Mouse (Mus musculus) adrenal gland, adult 2 months (tissue): Measurements from ENCODE around the gene Tmed10. TPM values are rescaled to one million over a fixed set of nuclear protein-coding genes. Genes with fewer than 3 reads are reported as not detected.

ENCODE experiments used
- DNase-seq: peaks from one replicate; pipeline ENCODE4 v3.0.0; 2021
- polyA plus RNA-seq: library from polyadenylated mRNA; depleted of rRNA; stranded (reverse); fragments of >200 nt; gene quantifications from 2 replicates; pipeline ENCODE4 v1.2.3, GENCODE M21; 2012
- total RNA-seq, 2 experiments: library from RNA; stranded (reverse); gene quantifications; 2 replicates each; pipeline ENCODE4 v1.2.3; 2021

Tmed10 gene
- total and polyA plus RNA-seq, 3 experiments: 299 to 433 (median 348) TPM

GRCm38 (mm10) chr12:85378271-85378670 is 3.6 kb upstream of the Tmed10 start:
- DNase-seq: no peak

GRCm38 (mm10) chr12:85373591-85374560 is 771 bp downstream of the Tmed10 start:
- peak; percentile 90 for DNase-seq

- DNase-seq: no peak
These were observed 2.5 kb downstream of the Tmed10 start for GRCm38 (mm10) chr12:85372068-85372665.

GRCm38 (mm10) chr12:85368441-85369063 is 6.1 kb downstream of the Tmed10 start:
- no peak for DNase-seq

DNA sequence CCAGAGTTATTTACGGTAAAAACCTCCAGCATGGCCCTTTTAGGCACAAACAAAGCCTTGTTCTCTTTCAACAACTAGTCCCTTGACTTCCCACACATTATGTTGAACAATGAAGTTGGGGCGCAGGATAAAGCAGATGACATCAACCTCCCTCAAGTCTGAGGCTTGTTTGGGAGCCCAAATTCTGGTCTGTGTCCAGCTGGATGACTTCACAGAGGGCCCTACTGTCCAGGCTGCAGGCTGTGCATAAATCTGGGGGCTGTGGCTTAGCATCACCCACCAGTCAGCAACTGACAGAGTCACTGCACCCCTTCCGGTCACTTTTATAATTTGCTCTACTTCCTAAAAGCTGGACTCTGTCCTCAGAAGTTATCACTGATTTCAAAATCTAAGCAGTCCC is 8.4 kb downstream of the Tmed10 start:
- DNase-seq: no peak

- no peak for DNase-seq
These were observed 12.1 kb downstream of the Tmed10 start for GRCm38 (mm10) chr12:85362510-85362909.

DNA sequence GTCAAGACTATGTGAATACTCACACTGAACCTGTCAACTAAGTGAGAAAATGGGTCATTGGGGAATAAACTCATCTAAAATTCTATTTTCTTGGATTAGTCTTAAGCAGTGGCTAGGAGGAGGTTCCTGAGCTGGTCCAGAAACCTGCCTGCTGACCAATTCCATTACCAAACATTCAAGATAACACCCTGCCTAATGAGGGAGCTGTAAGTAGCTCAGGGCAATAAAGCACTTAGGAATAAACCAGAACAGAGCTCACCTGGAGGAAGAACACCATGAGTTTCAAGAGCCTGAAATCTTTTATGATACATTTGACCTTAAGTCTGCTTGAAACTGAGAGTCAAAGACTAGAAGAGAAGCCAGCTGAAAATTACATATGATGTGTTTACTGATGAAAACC is 13.1 kb downstream of the Tmed10 start:
- DNase-seq: no peak

DNA sequence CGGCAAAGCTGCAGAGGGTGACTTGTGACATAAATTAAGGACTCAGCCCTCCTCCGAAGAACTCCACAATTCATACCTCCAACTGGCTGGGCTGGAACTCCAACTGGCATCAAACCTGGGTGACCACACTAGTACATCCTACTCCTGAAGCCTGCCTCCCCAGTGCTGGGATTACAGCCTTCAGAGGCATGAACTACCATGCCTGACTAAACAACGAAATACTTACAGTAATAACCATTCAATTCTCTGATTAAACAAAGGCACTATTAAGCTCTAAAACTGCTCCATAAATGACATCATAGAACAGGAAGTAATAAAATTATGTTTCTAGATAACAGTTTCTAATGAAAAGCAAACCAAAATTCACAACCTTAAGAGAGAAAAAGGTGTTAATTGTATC is 13.5 kb downstream of the Tmed10 start:
- no peak for DNase-seq

DNA sequence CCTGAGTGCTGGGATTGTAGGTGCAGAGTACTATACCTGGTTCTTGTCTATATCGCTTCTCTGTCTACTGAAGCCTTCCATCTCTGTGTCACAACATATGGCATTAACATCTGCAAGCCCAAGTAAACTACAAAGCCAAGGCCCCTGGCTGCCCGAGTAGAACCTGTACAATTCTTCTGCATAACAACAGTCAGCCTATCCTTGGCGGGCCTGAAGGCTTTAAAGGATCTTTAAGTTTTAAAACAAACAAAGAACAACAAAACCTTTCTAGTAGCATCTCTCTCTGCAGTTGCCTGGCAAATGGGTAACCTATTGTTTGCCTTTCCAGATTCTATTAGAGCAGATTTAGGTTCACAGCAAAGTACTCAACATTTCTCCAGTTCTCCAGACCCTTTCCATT is 20.6 kb downstream of the Tmed10 start:
- DNase-seq: no peak

DNA sequence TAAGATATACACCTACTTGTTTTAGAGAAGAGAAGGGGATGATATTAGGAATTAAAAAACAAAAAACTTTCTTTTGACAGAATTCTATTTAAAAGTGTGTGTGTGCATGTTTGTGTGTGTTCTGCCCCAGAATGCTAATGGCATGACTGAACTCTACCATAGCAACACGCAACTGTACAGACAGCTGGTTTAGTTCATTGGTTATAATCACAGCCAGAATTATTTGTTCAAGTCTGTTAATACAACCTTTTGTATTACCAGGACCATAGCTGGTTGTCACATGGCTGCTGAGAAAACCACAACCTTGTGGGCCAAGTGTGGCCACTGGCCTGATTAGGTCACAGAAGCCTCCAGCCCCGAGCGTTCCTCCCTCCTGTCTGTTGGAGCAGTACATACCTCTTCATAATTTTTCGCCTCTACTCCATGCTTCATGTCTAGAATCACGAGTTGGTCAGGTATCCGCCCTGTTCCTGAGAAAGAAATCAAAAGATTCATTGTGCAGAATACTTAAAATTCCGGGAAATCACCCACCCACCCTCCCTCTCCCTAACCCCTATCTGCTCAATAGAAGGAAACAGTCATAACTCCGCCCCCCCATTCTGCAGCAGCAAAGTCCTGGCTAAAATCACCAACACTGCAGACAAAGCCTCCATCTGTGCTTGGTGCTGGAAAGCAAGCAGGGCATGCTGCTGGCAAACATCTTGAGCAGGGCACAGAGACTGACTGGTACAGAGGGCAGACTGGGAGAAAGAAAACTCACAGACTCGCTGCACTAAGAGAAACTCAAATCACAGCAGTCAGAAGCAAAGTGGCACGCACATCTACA is 24.0 kb downstream of the Tmed10 start:
- peak; percentile 39 for DNase-seq

DNA sequence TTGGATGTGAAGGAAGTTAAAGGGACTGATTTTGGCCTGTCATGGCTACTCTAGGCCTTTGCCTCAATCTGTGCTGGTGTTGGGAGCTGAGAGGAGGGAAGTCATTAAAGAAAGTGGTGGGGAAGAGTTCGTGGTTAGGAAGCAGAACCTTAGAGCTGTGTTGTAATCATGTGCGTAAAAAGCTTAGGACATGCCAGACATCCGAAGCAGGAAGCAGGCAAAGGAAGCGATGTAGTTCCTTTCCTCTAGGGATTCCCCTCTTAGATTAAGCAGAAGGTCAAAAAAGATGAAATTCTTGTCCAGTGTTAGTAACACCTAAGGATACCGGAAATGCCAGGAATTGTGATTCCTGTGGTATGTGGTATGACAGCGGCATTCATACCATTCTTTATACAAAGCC is 26.3 kb downstream of the Tmed10 start:
- no peak for DNase-seq

- no peak for DNase-seq
These were observed 27.5 kb downstream of the Tmed10 start for GRCm38 (mm10) chr12:85347196-85347595.

DNA sequence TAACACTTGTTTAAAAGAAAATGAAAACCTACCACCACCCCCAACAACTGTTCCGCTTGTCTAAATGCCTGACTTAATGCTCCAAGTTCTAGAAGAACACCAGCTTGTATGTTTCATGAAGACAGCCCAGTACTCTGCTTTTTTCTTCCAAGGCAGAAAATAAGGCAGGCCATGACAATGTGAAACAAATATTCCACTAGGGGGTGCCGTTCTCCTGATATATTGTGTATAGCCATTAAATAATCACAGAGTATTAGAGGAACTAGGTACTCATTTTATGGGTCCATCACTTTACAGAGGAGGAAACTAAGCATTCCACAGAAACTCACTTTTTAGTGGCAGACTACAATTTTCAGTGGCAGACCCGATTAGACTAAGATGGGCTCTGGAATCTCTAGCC is 28.3 kb downstream of the Tmed10 start:
- DNase-seq: peak; percentile 54

DNA sequence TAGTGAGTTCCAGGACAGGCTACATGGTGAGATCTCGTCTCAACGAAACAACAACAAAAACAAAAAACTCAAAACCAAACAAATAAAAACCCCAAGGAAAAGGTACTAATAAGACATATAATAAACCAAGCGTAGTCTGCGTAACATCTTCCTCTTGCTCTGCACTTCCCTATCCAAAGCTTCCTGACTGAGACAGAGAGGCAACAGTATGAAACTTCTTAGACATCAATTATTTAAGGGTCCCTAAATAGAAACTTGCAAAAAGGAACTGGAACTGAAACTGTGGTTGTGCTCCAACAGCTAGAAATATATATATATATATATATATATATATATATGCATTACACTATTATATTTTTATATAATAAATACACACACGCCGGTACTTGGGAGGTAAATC is 29.1 kb downstream of the Tmed10 start:
- no peak for DNase-seq

DNA sequence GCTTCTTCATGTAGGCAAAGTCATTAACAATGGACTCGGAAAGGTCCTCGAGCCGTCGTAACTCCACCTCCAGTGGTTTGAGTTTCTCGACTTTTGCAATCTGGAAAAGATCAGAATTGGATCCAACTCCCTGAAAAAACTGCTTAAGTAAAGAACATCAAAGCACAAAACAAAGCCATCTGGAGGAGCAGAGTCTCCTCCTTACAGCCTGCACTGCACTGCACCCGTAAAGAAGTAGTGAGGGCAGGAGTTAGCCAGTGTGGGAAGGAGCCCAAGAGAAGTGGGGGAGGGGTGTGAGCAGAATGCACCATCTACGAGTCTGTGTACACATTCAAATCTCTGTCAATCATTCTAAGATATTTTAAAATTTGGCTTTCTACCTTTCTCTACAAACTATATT is 30.4 kb downstream of the Tmed10 start:
- no peak for DNase-seq

GRCm38 (mm10) chr12:85342310-85342709 is 32.3 kb downstream of the Tmed10 start:
- DNase-seq: no peak

- DNase-seq: no peak
These were observed 33.5 kb downstream of the Tmed10 start for GRCm38 (mm10) chr12:85341131-85341530.

DNA sequence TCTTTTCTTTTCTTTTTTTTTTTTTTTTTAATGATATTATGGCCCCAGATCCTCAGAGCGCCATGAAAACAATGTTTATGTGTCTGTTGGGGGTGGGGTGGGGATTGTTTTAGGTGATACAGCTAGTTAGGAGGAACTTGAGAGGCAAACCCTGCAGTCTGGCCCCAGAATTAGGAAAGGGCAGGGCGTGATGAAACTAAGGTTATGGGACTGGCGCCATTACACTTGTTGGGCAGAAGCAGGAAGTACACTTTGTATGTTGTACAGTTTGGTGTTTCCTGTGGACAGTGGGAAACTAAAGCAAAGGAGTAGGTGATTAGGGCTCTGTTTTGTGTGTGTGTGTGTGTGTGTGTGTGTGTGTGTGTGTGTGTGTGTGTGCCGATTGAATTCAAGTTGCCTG is 34.7 kb downstream of the Tmed10 start:
- peak; percentile 34 for DNase-seq

GRCm38 (mm10) chr12:85339243-85339729 is 35.4 kb downstream of the Tmed10 start, which contains the start of gene Nek9:
Nek9 (minus strand) TSS chr12:85339362.
- peak; percentile 94 for DNase-seq

DNA sequence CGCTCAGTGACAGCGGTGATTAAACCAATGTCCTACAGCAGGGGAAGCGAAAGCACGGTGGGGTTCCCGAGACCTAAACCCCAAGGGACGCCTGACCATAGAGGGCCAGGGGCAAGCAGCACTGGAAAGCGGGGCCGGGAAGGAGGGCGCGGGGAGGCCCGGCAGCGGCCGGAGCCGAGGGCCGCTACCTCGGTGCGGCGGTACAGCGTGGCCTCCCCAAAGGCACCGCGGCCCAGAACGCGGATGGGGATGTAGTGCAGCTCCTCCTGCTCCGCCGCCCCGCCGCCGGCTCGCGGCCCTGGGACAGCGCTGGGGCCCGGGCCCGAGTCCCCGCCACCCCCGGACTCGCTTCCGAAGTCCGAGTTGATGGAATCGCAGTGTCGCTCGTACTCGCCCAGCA is 35.8 kb downstream of the Tmed10 start:
- no peak for DNase-seq

- no peak for DNase-seq
These were observed 36.9 kb downstream of the Tmed10 start for GRCm38 (mm10) chr12:85337567-85338311.
